Mouse (Mus musculus) mature B cell (primary cell): ENCODE data around the gene Adprhl1.

Experiments
- in situ Hi-C: fragments of 300-500 bp; cut with MboI; formaldehyde crosslinking; loops from 2 replicates; pipeline ENCODE4 v1.14.3; 2019

Adprhl1 gene

GRCm38 (mm10) chr8:13254019-13254418 lies at the start of gene Adprhl1:
Gene Adprhl1 (minus strand): TSS chr8:13254162.
- in situ Hi-C loops: no loop called here

- in situ Hi-C loops: no loop called here
Measured at GRCm38 (mm10) chr8:13301036-13301435, 47.1 kb upstream of the Adprhl1 start.

- in situ Hi-C loops: no loop called here
Measured at GRCm38 (mm10) chr8:13299571-13299970, 45.6 kb upstream of the Adprhl1 start.

GRCm38 (mm10) chr8:13293677-13294470 lies 39.9 kb upstream of the Adprhl1 start:
- in situ Hi-C loops: no loop called here

GRCm38 (mm10) chr8:13292364-13292763 lies 38.4 kb upstream of the Adprhl1 start:
- in situ Hi-C loops: no loop called here

GRCm38 (mm10) chr8:13288646-13289045 lies 34.7 kb upstream of the Adprhl1 start:
- in situ Hi-C loops: no loop called here

- in situ Hi-C loops: no loop called here
Measured at GRCm38 (mm10) chr8:13287692-13288623, 34.0 kb upstream of the Adprhl1 start, which contains the start of the genes Dcun1d2 and Tmco3. Gene Dcun1d2 (minus strand): TSS chr8:13288131. Gene Tmco3 (plus strand): TSS chr8:13288190.

- in situ Hi-C loops: no loop called here
Measured at GRCm38 (mm10) chr8:13287304-13287691, 33.3 kb upstream of the Adprhl1 start.

GRCm38 (mm10) chr8:13283200-13283599 lies 29.2 kb upstream of the Adprhl1 start:
- in situ Hi-C loops: no loop called here

- in situ Hi-C loops: no loop called here
Measured at GRCm38 (mm10) chr8:13276941-13277447, 23.0 kb upstream of the Adprhl1 start.

GRCm38 (mm10) chr8:13272834-13273233 lies 18.9 kb upstream of the Adprhl1 start:
- in situ Hi-C loops: no loop called here

GRCm38 (mm10) chr8:13267566-13267965 lies 13.6 kb upstream of the Adprhl1 start:
- in situ Hi-C loops: no loop called here

GRCm38 (mm10) chr8:13263376-13263775 lies 9.4 kb upstream of the Adprhl1 start:
- in situ Hi-C loops: no loop called here

GRCm38 (mm10) chr8:13253413-13253812 lies 549 bp downstream of the Adprhl1 start:
- in situ Hi-C loops: no loop called here

GRCm38 (mm10) chr8:13252837-13253236 lies 1.1 kb downstream of the Adprhl1 start:
- in situ Hi-C loops: no loop called here

GRCm38 (mm10) chr8:13244343-13244880 lies 9.6 kb downstream of the Adprhl1 start:
- in situ Hi-C loops: no loop called here

GRCm38 (mm10) chr8:13242985-13243870 lies 10.7 kb downstream of the Adprhl1 start:
- in situ Hi-C loops: no loop called here

GRCm38 (mm10) chr8:13240691-13241090 lies 13.3 kb downstream of the Adprhl1 start:
- in situ Hi-C loops: no loop called here

GRCm38 (mm10) chr8:13240055-13240454 lies 13.9 kb downstream of the Adprhl1 start:
- in situ Hi-C loops: no loop called here

GRCm38 (mm10) chr8:13234803-13235202 lies 19.2 kb downstream of the Adprhl1 start:
- in situ Hi-C loops: no loop called here

- in situ Hi-C loops: no loop called here
Measured at GRCm38 (mm10) chr8:13230471-13230870, 23.5 kb downstream of the Adprhl1 start.
